Mouse (Mus musculus): ENCODE data around the gene Nod2. TPM values are rescaled to one million over a fixed set of nuclear protein-coding genes. Genes with fewer than 3 reads are reported as not detected.
A peak's percentile ranks its signal among the peaks of the same experiment; 100 is the strongest.

Nod2 gene
- 0.10 TPM in 1 of 2 replicates, not detected in the other for polyA plus RNA-seq (2015; fragmentation: Nextera tagmentation; extraction: Ambion mirVana)

GRCm38 (mm10) chr8:88646837-88647778, at the start of gene Nod2:
Gene Nod2 (plus strand): TSS chr8:88647315.
- 9% methylated on average over 33 of the region's 33 CpGs for WGBS
- Histone ChIP-seq H3K9ac (no peak within 1 kb of the TSS; the same call in 1 of the 2 replicates), H3K4me1 (replicated peaks) (0 out of 2 replicates have a peak, but pooled peaks cover 8% of the 10 kb centered on the region), H3K9me3 (no peaks in the 10 kb centered on the region), H3K4me2 (peak within 1 kb of the TSS; percentile 61), H3K36me3 (no peaks in the 10 kb centered on the region), H3K4me3 (peak within 1 kb of the TSS; percentile 30), H3K27me3 (peaks cover 11% of the 10 kb centered on the region; the same call in 1 of the 2 replicates), H3K27ac (replicated peaks) (no peak within 1 kb of the TSS)
- peak; percentile 54; the same call in 1 of the 2 replicates for ATAC-seq (ENCODE audit: low FRiP score, low read depth)

DNA sequence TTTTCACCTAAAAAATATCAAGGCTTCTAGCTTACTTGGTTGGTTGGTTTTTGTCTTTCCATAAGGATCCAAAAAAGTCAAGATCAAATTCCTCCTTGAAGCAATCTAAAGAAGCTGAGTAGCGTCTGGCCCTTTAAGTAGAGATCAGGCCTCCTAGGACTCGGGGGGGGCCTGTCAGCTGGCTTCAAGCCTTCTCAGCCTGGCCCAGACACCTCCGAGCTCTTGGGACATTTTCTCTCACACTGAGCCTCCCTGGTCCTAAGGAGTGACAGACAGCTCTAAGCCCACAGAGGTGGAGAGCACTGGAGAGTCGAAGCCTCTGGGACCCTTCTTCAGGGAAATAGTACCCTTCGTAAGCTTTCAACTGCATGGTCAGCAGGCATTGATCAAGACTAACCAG, 48.5 kb upstream of the Nod2 start:
- peaks cover 14% of the 10 kb centered on the region for H3K4me1 ChIP-seq (replicated peaks)
- no peak for ATAC-seq (ENCODE audit: low FRiP score, low read depth)
- 65% methylated on average over 5 of the region's 5 CpGs for WGBS
- H3K4me3 ChIP-seq: no peak overlapping the region
- no peak overlapping the region for H3K27ac ChIP-seq (replicated peaks)
- no peak overlapping the region for H3K4me2 ChIP-seq
- H3K9ac ChIP-seq: no peak overlapping the region
- no peaks in the 10 kb centered on the region for H3K9me3 ChIP-seq
- H3K36me3 ChIP-seq: no peaks in the 10 kb centered on the region
- H3K27me3 ChIP-seq: no peaks in the 10 kb centered on the region

GRCm38 (mm10) chr8:88599491-88599890, 47.6 kb upstream of the Nod2 start:
- no peaks in the 10 kb centered on the region for H3K9me3 ChIP-seq

DNA sequence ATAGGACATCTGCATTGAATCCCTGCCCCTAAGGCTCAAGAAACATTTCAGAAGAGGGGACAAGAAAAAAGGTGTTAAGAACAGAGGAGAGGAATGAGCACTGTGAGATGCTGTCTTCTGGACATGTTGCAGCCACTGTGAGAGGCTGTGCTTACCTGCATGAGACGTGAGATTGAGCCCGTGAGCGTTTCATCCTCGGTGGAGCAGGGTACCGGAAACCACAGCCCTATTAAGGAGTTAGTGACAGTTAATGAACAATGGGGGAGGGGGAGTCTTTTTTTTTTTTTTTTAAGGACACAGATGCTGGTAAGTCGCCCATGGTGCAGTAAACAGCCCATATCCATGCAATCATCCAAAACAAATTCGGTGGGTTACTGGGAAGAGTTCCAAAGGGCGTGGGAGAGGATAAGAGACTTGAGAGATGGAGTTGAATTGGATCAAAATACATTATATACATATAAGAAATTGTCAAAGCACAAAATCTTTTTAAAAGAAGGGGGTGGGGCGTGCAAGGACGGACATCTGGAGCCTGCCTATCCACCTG, 43.6 kb upstream of the Nod2 start:
- Histone ChIP-seq H3K9me3 (no peaks in the 10 kb centered on the region), H3K9ac (peak overlapping the region; percentile 39; the same call in 1 of the 2 replicates), H3K4me2 (peak overlapping the region; percentile 77), H3K27me3 (no peaks in the 10 kb centered on the region), H3K27ac (replicated peaks) (peak overlapping the region; percentile 69), H3K4me3 (peak overlapping the region; percentile 37), H3K4me1 (replicated peaks) (peaks cover 29% of the 10 kb centered on the region), H3K36me3 (no peaks in the 10 kb centered on the region)
- ATAC-seq (ENCODE audit: low FRiP score, low read depth): peak; percentile 44
- 4% methylated on average over 10 of the region's 10 CpGs for WGBS

More at GRCm38 (mm10) chr8:88599491-88599890, 47.6 kb upstream of the Nod2 start:
- Histone ChIP-seq H3K4me3 (no peak overlapping the region), H3K4me1 (replicated peaks) (peaks cover 23% of the 10 kb centered on the region), H3K36me3 (no peaks in the 10 kb centered on the region), H3K4me2 (no peak overlapping the region), H3K27me3 (no peaks in the 10 kb centered on the region), H3K27ac (replicated peaks) (no peak overlapping the region), H3K9ac (no peak overlapping the region)
- no peak for ATAC-seq (ENCODE audit: low FRiP score, low read depth)
- 85% methylated on average over 7 of the region's 7 CpGs for WGBS

- peak; percentile 90 for ATAC-seq (ENCODE audit: low FRiP score, low read depth)
- Histone ChIP-seq H3K4me1 (replicated peaks) (peaks cover 29% of the 10 kb centered on the region), H3K27me3 (0 out of 2 replicates have a peak, but pooled peaks cover 3% of the 10 kb centered on the region), H3K9ac (peak overlapping the region; percentile 39; the same call in 1 of the 2 replicates), H3K9me3 (no peaks in the 10 kb centered on the region), H3K4me3 (peak overlapping the region; percentile 37), H3K36me3 (no peaks in the 10 kb centered on the region), H3K27ac (replicated peaks) (peak overlapping the region; percentile 69), H3K4me2 (peak overlapping the region; percentile 77)
- WGBS: 6% methylated on average over 19 of the region's 20 CpGs
Observed at GRCm38 (mm10) chr8:88604065-88605038, 42.8 kb upstream of the Nod2 start.

DNA sequence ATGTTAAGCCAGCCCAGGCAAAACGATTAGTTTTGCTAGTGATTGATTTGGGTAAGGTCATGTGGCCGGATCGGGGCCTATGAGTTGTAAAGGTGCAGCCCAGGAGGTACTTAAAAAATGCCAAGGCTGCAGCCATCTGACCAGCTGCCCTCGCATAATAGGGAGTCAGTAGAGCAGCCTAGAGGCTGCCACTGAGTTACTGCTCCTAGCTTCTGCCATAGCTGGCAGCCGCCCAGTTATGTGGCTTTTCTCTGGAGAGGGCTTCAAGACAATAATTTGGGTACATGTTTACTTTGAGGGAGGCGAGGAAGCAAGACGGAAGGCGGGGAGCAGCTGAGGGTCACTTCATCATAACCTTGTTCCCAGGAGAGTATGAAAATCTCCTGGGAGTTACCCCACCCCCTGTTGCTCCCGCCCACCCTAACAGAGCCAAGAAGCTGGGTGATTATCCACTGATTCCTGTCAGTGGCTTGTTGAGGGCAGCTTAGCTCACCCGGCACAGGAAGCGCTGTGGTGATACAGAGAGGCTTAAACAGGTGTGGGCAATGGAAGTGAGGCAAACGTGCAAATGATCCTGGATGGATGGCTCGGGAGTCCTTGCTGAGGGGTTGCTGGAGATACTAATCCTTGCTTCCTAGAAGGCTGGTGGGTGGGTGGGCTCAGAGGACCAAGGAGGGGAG, 41.6 kb upstream of the Nod2 start:
- H3K27ac ChIP-seq (replicated peaks): no peak overlapping the region
- H3K4me3 ChIP-seq: no peak overlapping the region
- ATAC-seq (ENCODE audit: low FRiP score, low read depth): no peak
- 0 out of 2 replicates have a peak, but pooled peaks cover 3% of the 10 kb centered on the region for H3K27me3 ChIP-seq
- H3K4me1 ChIP-seq (replicated peaks): peaks cover 29% of the 10 kb centered on the region
- no peaks in the 10 kb centered on the region for H3K36me3 ChIP-seq
- H3K9me3 ChIP-seq: no peaks in the 10 kb centered on the region
- no peak overlapping the region for H3K4me2 ChIP-seq
- H3K9ac ChIP-seq: no peak overlapping the region
- WGBS: 45% methylated on average over 13 of the region's 13 CpGs

GRCm38 (mm10) chr8:88609036-88609435, 38.1 kb upstream of the Nod2 start:
- no peak for ATAC-seq (ENCODE audit: low FRiP score, low read depth)
- Histone ChIP-seq H3K27me3 (0 out of 2 replicates have a peak, but pooled peaks cover 3% of the 10 kb centered on the region), H3K27ac (replicated peaks) (no peak overlapping the region), H3K4me1 (replicated peaks) (peaks cover 18% of the 10 kb centered on the region), H3K4me3 (no peak overlapping the region), H3K4me2 (no peak overlapping the region), H3K36me3 (no peaks in the 10 kb centered on the region), H3K9ac (no peak overlapping the region), H3K9me3 (no peaks in the 10 kb centered on the region)
- WGBS: 86% methylated on average over 8 of the region's 8 CpGs

GRCm38 (mm10) chr8:88610271-88610670, 36.8 kb upstream of the Nod2 start:
- ATAC-seq (ENCODE audit: low FRiP score, low read depth): no peak

DNA sequence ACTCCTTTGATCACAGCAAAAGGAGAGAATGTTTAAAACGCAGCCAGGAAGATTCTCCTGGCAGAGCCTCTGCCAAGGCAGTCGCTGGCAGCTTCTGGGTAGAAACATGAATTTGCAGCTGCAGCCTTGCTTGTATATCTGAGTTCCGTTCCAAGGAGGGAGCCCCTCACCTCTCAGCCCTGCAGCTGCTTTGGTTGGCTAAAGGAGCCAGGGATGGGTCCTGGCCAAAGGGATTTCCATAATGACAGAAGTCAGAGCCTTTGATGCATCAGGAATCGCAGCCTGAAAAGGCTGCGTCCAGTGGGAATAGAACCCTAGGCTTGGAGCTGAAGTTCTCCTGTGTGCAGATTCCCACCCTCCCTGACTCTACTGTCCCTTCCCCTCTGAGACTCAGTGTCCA, 32.1 kb upstream of the Nod2 start:
- Histone ChIP-seq H3K4me1 (replicated peaks) (peaks cover 3% of the 10 kb centered on the region; the same call in 1 of the 2 replicates), H3K4me2 (no peak overlapping the region), H3K9me3 (no peaks in the 10 kb centered on the region), H3K27ac (replicated peaks) (no peak overlapping the region), H3K36me3 (no peaks in the 10 kb centered on the region), H3K9ac (no peak overlapping the region), H3K4me3 (no peak overlapping the region), H3K27me3 (no peaks in the 10 kb centered on the region)
- 64% methylated on average over 5 of the region's 5 CpGs for WGBS
- ATAC-seq (ENCODE audit: low FRiP score, low read depth): no peak

More at GRCm38 (mm10) chr8:88610271-88610670, 36.8 kb upstream of the Nod2 start:
- Histone ChIP-seq H3K4me2 (no peak overlapping the region), H3K9ac (no peak overlapping the region), H3K9me3 (no peaks in the 10 kb centered on the region), H3K4me1 (replicated peaks) (peaks cover 8% of the 10 kb centered on the region; the same call in 1 of the 2 replicates), H3K4me3 (no peak overlapping the region), H3K36me3 (no peaks in the 10 kb centered on the region), H3K27me3 (0 out of 2 replicates have a peak, but pooled peaks cover 3% of the 10 kb centered on the region), H3K27ac (replicated peaks) (no peak overlapping the region)
- 54% methylated on average over 6 of the region's 6 CpGs for WGBS

DNA sequence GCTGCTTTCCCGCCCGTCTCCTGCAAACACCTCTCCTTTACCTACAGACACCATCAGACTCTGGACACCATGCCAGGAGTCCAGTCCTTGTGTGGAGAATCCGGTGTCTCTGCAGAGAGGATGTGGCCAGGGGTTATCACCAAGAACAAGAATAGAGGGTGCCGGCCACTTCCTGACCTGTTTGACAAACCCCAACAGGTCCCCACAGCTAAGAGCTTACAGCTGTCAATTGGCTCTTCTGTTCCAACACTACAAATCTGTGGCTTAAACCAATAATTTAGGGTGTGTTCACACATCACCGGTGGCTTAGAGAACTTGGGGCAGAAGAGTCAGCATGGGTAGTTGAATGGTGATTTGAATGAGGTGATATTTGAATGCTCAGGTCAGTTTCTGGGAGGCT, 28.5 kb upstream of the Nod2 start:
- 0 out of 2 replicates have a peak, but pooled peaks cover 5% of the 10 kb centered on the region for H3K4me1 ChIP-seq (replicated peaks)
- WGBS: 91% methylated on average over 5 of the region's 5 CpGs
- H3K4me3 ChIP-seq: no peak overlapping the region
- no peak overlapping the region for H3K27ac ChIP-seq (replicated peaks)
- H3K4me2 ChIP-seq: no peak overlapping the region
- peaks cover 4% of the 10 kb centered on the region; the same call in 1 of the 2 replicates for H3K27me3 ChIP-seq
- H3K36me3 ChIP-seq: no peaks in the 10 kb centered on the region
- no peak for ATAC-seq (ENCODE audit: low FRiP score, low read depth)
- no peaks in the 10 kb centered on the region for H3K9me3 ChIP-seq
- no peak overlapping the region for H3K9ac ChIP-seq

DNA sequence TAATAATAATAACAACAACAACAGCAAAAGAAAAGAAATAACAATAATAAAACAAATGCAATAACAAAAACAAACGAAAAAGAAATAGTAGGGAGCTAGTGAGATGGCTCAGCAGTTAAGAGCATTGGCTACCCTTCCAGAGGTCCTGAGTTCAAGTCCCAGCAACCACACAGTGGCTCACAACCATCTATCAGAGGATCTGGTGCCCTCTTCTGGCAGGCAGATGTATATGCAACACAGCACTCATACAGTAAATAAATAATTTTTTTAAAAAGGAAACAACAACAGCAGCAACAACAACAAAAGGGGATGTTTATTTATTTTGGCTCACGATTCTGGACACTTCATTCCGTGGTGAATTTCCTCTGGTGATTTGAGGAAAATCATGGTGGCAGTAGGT, 27.6 kb upstream of the Nod2 start:
- Histone ChIP-seq H3K27me3 (peaks cover 4% of the 10 kb centered on the region; the same call in 1 of the 2 replicates), H3K4me2 (no peak overlapping the region), H3K4me3 (no peak overlapping the region), H3K36me3 (no peaks in the 10 kb centered on the region), H3K27ac (replicated peaks) (no peak overlapping the region), H3K4me1 (replicated peaks) (0 out of 2 replicates have a peak, but pooled peaks cover 5% of the 10 kb centered on the region), H3K9me3 (no peaks in the 10 kb centered on the region), H3K9ac (no peak overlapping the region)
- WGBS: 78% methylated on average over 3 of the region's 3 CpGs
- ATAC-seq (ENCODE audit: low FRiP score, low read depth): no peak
